Mouse (Mus musculus) cerebellum, adult 2 months (tissue): Measurements from ENCODE around the gene Fuom. TPM values are rescaled to one million over a fixed set of nuclear protein-coding genes. Genes with fewer than 3 reads are reported as not detected.

Experiments used
- DNase-seq, 2 experiments: peaks; one replicate each; pipeline ENCODE4 v3.0.0; 2021
- H3K27ac ChIP-seq: fragments of 200-500 bp; 2 replicates; pipeline ENCODE4 v1.5.1; 2012; ENCODE audit warnings: low read length, control low read depth, inconsistent platforms; ENCODE audit not compliant: insufficient read depth
- H3K27me3 ChIP-seq: fragments of 200-500 bp; 2 replicates; pipeline ENCODE4 v1.6.1; 2012; ENCODE audit warnings: inconsistent platforms, mild to moderate bottlenecking, low read length, moderate library complexity; ENCODE audit not compliant: control insufficient read depth, insufficient read depth
- H3K4me1 ChIP-seq: fragments of 200-500 bp; 2 replicates; pipeline ENCODE4 v1.6.1; 2011; ENCODE audit warnings: low read length; ENCODE audit not compliant: control insufficient read depth, insufficient read depth
- H3K4me3 ChIP-seq: fragments of 200-500 bp; replicated peaks from 2 replicates; pipeline ENCODE3; 2011; ENCODE audit warnings: mild to moderate bottlenecking, low read depth, low read length, control low read depth; ENCODE audit not compliant: insufficient read depth
- CTCF ChIP-seq: fragments of 200-500 bp; IDR thresholded peaks from 2 replicates; pipeline ENCODE4 v1.5.1; 2011; ENCODE audit warnings: low read depth, mild to moderate bottlenecking, control low read depth, low read length, moderate library complexity, borderline replicate concordance; ENCODE audit not compliant: insufficient read depth
- POLR2A ChIP-seq: fragments of 200-500 bp; IDR thresholded peaks from 2 replicates; pipeline ENCODE4 v1.6.1; 2011; ENCODE audit warnings: low read length, control low read depth, borderline replicate concordance; ENCODE audit not compliant: insufficient read depth
- WGBS: fragments of 180-500 bp; shearing (Covaris S2); methylation state at CpG from one replicate; pipeline ENCODE4 v1.1.7; 2018; 5-methylcytosine and 5-hydroxymethylcytosine counted together
- polyA plus RNA-seq: library from polyadenylated mRNA; depleted of rRNA; stranded (reverse); fragments of >200 nt; gene quantifications from 2 replicates; pipeline ENCODE4 v1.2.3, GENCODE M21; 2012

Gene Fuom
- polyA plus RNA-seq, 1 experiment: 94.7 TPM

- peak; percentile 80 to 83 for DNase-seq
- no peak overlapping the region for H3K27ac ChIP-seq
- TF ChIP-seq CTCF (peak; percentile 91), POLR2A (no peak)
- no peak overlapping the region for H3K4me3 ChIP-seq
- 3% methylated on average over 5 of the region's 5 CpGs for WGBS
- H3K4me1 ChIP-seq: no peaks in the 10 kb centered on the region
- H3K27me3 ChIP-seq: no peaks in the 10 kb centered on the region
Observed at GRCm38 (mm10) chr7:140078711-140079110, 23.5 kb downstream of the Fuom start.

GRCm38 (mm10) chr7:140077698-140078097, 24.5 kb downstream of the Fuom start:
- WGBS: 87% methylated on average over 6 of the region's 6 CpGs
- no peak for TF ChIP-seq POLR2A
- no peak for TF ChIP-seq CTCF
- Histone ChIP-seq H3K4me1 (no peaks in the 10 kb centered on the region), H3K27me3 (no peaks in the 10 kb centered on the region), H3K27ac (no peak overlapping the region), H3K4me3 (no peak overlapping the region)
- no peak for DNase-seq

GRCm38 (mm10) chr7:140070042-140070711, 32.1 kb downstream of the Fuom start:
- WGBS: 40% methylated on average over 39 of the region's 39 CpGs
- DNase-seq: no peak
- no peaks in the 10 kb centered on the region for H3K4me1 ChIP-seq
- no peak for TF ChIP-seq POLR2A
- TF ChIP-seq CTCF: no peak
- H3K27ac ChIP-seq: no peak overlapping the region
- H3K27me3 ChIP-seq: no peaks in the 10 kb centered on the region
- H3K4me3 ChIP-seq: no peak overlapping the region

- WGBS: 65% methylated on average over 6 of the region's 6 CpGs
- no peak for TF ChIP-seq CTCF
- no peak for TF ChIP-seq POLR2A
- DNase-seq: no peak
- Histone ChIP-seq H3K27me3 (no peaks in the 10 kb centered on the region), H3K4me1 (no peaks in the 10 kb centered on the region), H3K27ac (no peak overlapping the region), H3K4me3 (no peak overlapping the region)
Observed at GRCm38 (mm10) chr7:140067397-140067796, 34.8 kb downstream of the Fuom start.

- H3K4me3 ChIP-seq: no peak overlapping the region
- no peaks in the 10 kb centered on the region for H3K4me1 ChIP-seq
- peaks cover 6% of the 10 kb centered on the region; the same call in 1 of the 2 replicates for H3K27me3 ChIP-seq
- H3K27ac ChIP-seq: no peak overlapping the region
- WGBS: 21% methylated on average over 7 of the region's 7 CpGs
- peak; percentile 57 to 66 for DNase-seq
- peak; percentile 76 for TF ChIP-seq CTCF
- no peak for TF ChIP-seq POLR2A
Observed at GRCm38 (mm10) chr7:140063092-140063491, 39.1 kb downstream of the Fuom start.

- Histone ChIP-seq H3K4me1 (0 out of 2 replicates have a peak, but pooled peaks cover 3% of the 10 kb centered on the region), H3K4me3 (no peak overlapping the region), H3K27me3 (peaks cover 6% of the 10 kb centered on the region; the same call in 1 of the 2 replicates), H3K27ac (no peak overlapping the region)
- WGBS: 18% methylated on average over 11 of the region's 11 CpGs
- no peak for DNase-seq
- TF ChIP-seq CTCF: peak; percentile 42; the same call in 1 of the 2 replicates
- no peak for TF ChIP-seq POLR2A
Observed at GRCm38 (mm10) chr7:140062307-140062706, 39.9 kb downstream of the Fuom start.

- H3K27me3 ChIP-seq: peaks cover 6% of the 10 kb centered on the region; the same call in 1 of the 2 replicates
- no peak for TF ChIP-seq POLR2A
- TF ChIP-seq CTCF: no peak
- H3K4me3 ChIP-seq: no peak overlapping the region
- DNase-seq: no peak
- no peak overlapping the region for H3K27ac ChIP-seq
- 0 out of 2 replicates have a peak, but pooled peaks cover 3% of the 10 kb centered on the region for H3K4me1 ChIP-seq
- WGBS: 3% methylated on average over 6 of the region's 6 CpGs
Observed at GRCm38 (mm10) chr7:140061832-140062130, 40.5 kb downstream of the Fuom start.

- peaks cover 6% of the 10 kb centered on the region; the same call in 1 of the 2 replicates for H3K27me3 ChIP-seq
- no peak for TF ChIP-seq CTCF
- TF ChIP-seq POLR2A: no peak
- 5% methylated on average over 47 of the region's 47 CpGs for WGBS
- H3K27ac ChIP-seq: no peak overlapping the region
- DNase-seq: no peak
- H3K4me3 ChIP-seq: no peak overlapping the region
- H3K4me1 ChIP-seq: 0 out of 2 replicates have a peak, but pooled peaks cover 3% of the 10 kb centered on the region
Observed at GRCm38 (mm10) chr7:140060936-140061831, 41.1 kb downstream of the Fuom start.
